Mouse (Mus musculus): Measurements from ENCODE around the gene Vcan.

DNA sequence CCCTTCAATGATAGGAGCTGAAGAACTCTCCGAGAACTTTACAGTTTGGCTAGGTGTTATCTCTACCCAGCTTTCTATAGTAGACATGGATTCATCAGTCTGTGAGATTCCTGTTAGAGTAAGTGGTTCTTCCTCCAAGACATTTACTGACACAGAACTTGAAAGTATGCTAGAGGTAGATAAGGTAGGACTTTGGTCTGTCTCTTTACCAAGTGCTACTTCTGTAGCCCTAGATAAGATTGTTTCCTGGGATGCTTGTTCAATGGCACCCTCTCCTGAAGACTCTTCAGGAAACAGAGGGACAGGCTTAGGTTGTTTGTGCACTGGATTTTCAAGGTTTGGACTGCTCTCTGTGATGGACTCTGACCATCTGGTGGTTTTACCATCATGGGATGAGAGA, 49.7 kb downstream of the Vcan start:
- TF ChIP-seq CTCF (IDR thresholded peaks at IDR 0.05; ENCODE audit: borderline replicate concordance, control insufficient read depth, extremely low read depth, insufficient read depth, low read length, poor library complexity) (no peak), POLR2A (IDR thresholded peaks at IDR 0.05; ENCODE audit: control insufficient read depth, extremely low read depth, insufficient read depth, low read length, poor library complexity) (no peak)
